Mouse (Mus musculus): ENCODE results near the gene Ptprj.

DNA sequence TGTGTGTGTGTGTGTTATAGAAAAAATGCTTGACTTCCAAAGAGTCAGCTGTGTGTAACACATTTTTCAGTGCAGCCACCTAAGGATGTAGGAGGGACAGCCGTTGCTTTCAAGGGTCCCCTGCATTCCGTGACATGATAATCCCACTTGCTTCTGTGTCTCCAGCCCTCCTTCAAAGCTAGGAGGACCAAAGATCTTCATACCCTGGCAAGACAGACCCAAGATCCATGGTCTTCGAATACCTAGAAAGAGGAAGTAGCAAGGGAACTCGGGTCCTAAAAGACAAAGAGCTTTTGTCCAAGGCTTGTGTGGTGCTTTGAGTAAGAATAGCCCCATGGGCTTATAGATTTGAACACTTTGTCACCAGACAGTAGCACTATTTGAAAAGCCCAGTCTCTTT lies 4.1 kb upstream of the Ptprj start:
- TF ChIP-seq CTCF (conservative IDR thresholded peaks at IDR 0.05; ENCODE audit: insufficient read depth, insufficient read length, low read depth, low read length) (no peak), POLR2A (IDR thresholded peaks at IDR 0.05; ENCODE audit: low read depth, low read length) (no peak)

Data from kidney, adult 2 months (tissue).